Mouse (Mus musculus) E14TG2a.4 (cell line): ENCODE measurements around the gene Efcab11.

Experiments used
- H3K27me3 ChIP-seq: 2 replicates; pipeline ENCODE4 v1.6.1; 2014; ENCODE audit warnings: low read length, control low read depth; ENCODE audit not compliant: insufficient read depth
- H3K36me3 ChIP-seq: 2 replicates; pipeline ENCODE4 v1.6.1; 2014; ENCODE audit warnings: low read length, control low read depth; ENCODE audit not compliant: insufficient read depth
- H3K4me1 ChIP-seq: replicated peaks from 2 replicates; pipeline ENCODE4 v1.6.1; 2014; ENCODE audit warnings: low read depth, low read length, control low read depth
- H3K4me3 ChIP-seq: replicated peaks from 2 replicates; pipeline ENCODE4 v1.5.1; 2014; ENCODE audit warnings: mild to moderate bottlenecking, low read length
- H3K9me3 ChIP-seq: 2 replicates; pipeline ENCODE4 v1.6.1; 2014; ENCODE audit warnings: low read length, control low read depth
- CTCF ChIP-seq: conservative IDR thresholded peaks from 2 replicates; pipeline ENCODE4 v1.5.1; 2014; ENCODE audit warnings: low read length
- NANOG ChIP-seq: IDR thresholded peaks from 2 replicates; pipeline ENCODE4 v1.6.1; 2014; ENCODE audit warnings: borderline replicate concordance, low read length, mixed read lengths
- POU5F1 ChIP-seq: IDR thresholded peaks from 2 replicates; pipeline ENCODE4 v1.6.1; 2014; ENCODE audit warnings: low read length, borderline replicate concordance

Gene Efcab11

GRCm38 (mm10) chr12:99681681-99682080, 202.6 kb downstream of the Efcab11 start:
- TF ChIP-seq CTCF (no peak), NANOG (no peak), POU5F1 (no peak)
- Histone ChIP-seq H3K4me3 (no peak overlapping the region), H3K27me3 (no peaks in the 10 kb centered on the region), H3K4me1 (no peaks in the 10 kb centered on the region), H3K36me3 (no peaks in the 10 kb centered on the region), H3K9me3 (no peaks in the 10 kb centered on the region)

- H3K4me1 ChIP-seq: 0 out of 2 replicates have a peak, but pooled peaks cover 4% of the 10 kb centered on the region
- H3K36me3 ChIP-seq: no peaks in the 10 kb centered on the region
- TF ChIP-seq NANOG (no peak), POU5F1 (no peak), CTCF (no peak)
- no peaks in the 10 kb centered on the region for H3K27me3 ChIP-seq
- H3K4me3 ChIP-seq: no peak overlapping the region
- H3K9me3 ChIP-seq: no peaks in the 10 kb centered on the region
Measured at GRCm38 (mm10) chr12:99671866-99672191, 212.4 kb downstream of the Efcab11 start.

DNA sequence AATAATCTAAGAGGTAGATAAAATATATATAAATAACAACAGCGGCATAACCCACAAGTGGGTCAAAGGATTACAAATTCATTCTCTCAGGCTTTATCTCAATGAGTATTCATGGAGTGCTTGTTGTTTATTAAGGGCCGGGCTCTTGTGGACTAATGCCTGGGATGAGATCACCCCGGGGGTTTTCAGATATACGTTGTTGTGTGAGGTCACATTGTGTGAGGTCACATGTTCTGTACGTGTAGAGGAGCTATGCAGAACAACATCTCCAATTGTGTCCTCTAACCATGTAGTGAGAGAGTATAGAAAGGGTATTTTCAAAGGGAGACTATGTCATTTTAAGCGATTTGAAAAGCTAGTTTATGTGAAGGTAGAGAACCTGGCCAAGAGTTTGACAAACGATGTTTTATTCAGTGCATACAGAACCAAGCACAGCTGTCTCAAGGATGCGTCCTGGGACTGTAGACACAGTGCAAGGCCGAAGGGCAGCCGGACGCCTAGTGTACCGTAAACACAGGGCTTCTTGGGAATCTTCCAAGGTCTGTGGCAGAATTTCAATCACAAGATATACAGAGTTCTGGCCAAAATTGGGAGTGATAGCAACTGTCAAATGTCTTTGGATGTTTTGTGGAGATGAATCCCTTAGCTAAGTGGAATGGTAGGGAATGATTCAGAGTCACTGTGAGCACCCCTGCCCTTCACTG, 212.9 kb downstream of the Efcab11 start:
- no peak for TF ChIP-seq POU5F1
- TF ChIP-seq CTCF: no peak
- TF ChIP-seq NANOG: no peak
- Histone ChIP-seq H3K27me3 (no peaks in the 10 kb centered on the region), H3K4me1 (0 out of 2 replicates have a peak, but pooled peaks cover 4% of the 10 kb centered on the region), H3K4me3 (no peak overlapping the region), H3K36me3 (no peaks in the 10 kb centered on the region), H3K9me3 (no peaks in the 10 kb centered on the region)

DNA sequence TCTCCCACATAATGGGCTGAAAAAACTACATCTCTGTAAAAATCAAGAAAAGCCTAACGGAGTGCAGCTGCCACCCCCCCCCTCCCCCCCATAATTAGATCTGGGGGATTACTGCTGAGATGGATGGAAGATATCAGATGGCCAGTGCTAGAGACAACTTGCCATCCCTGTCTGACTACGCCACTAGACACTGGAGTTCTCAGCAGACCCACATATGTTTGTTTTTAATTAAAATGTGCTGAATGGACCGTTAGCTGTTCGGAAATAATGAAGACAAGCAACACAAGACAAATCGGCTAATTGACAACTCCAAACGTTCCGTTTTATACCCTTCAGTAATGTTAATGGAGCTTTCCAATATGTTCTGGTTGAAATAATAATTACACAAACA, 213.5 kb downstream of the Efcab11 start:
- 0 out of 2 replicates have a peak, but pooled peaks cover 4% of the 10 kb centered on the region for H3K4me1 ChIP-seq
- H3K36me3 ChIP-seq: no peaks in the 10 kb centered on the region
- TF ChIP-seq POU5F1 (no peak), CTCF (no peak), NANOG (no peak)
- H3K9me3 ChIP-seq: no peaks in the 10 kb centered on the region
- no peaks in the 10 kb centered on the region for H3K27me3 ChIP-seq
- H3K4me3 ChIP-seq: no peak overlapping the region

DNA sequence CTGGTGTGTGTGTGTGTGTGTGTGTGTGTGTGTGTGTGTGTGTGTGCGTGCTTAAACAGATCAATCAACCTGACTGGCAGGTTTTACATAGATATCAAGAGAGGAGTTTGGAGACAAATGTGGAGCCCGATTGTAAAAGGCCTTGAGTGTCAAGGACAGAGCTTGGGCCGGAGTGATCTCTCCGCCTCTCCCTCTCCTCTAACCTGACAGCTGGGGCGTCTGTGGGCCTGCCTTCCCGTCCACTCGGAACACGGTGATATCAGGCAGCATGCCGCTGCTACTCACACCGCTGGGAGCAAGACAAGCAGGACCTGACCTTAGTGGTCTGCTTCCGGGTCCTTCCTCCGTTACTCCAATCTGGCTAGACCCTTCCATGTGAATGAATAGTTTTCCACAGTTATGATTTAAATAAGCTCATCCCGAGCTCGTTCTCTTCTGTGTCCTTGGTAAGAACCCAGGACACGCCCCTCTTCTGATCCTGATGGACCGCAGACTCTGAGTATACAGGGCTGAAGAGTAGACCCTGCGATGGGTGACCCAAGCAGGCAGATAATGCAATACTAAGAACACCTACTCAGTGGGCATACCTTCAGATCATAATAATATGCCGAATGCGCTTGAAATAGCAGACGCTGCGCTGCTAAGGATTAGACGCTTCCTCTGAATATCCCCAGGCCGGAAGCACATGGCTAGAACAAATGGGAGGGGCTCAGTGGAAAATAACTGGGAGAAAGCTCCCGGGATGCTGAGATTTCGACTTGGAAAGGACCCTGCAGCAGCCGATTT, 214.1 kb downstream of the Efcab11 start:
- H3K36me3 ChIP-seq: no peaks in the 10 kb centered on the region
- H3K4me3 ChIP-seq: no peak overlapping the region
- 0 out of 2 replicates have a peak, but pooled peaks cover 4% of the 10 kb centered on the region for H3K4me1 ChIP-seq
- H3K9me3 ChIP-seq: no peaks in the 10 kb centered on the region
- no peaks in the 10 kb centered on the region for H3K27me3 ChIP-seq
- no peak for TF ChIP-seq POU5F1
- TF ChIP-seq NANOG: no peak
- no peak for TF ChIP-seq CTCF

GRCm38 (mm10) chr12:99654991-99655880, 229.0 kb downstream of the Efcab11 start:
- Histone ChIP-seq H3K36me3 (no peaks in the 10 kb centered on the region), H3K4me3 (no peak overlapping the region), H3K9me3 (no peaks in the 10 kb centered on the region), H3K27me3 (no peaks in the 10 kb centered on the region), H3K4me1 (no peaks in the 10 kb centered on the region)
- no peak for TF ChIP-seq CTCF
- no peak for TF ChIP-seq POU5F1
- TF ChIP-seq NANOG: no peak

DNA sequence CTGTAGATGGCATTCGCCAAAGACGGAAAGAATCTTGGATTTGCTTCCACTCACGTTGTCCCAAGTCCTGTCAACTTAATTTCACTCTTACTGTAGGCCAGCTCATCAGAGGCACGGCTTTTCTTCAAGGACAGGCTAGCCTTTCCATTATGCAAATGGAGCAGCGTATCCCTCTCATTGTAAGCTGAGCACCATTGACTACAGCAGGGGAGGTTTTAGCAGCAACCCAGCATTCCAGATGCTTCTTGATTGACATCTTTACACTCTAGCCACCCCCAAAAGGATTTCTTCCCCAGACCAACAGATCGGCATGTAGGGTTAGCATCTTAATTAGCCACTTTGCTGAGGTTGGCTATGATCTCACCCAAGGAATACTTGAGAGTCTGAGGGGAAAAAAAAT, 231.8 kb downstream of the Efcab11 start:
- TF ChIP-seq CTCF (no peak), POU5F1 (no peak), NANOG (no peak)
- H3K9me3 ChIP-seq: no peaks in the 10 kb centered on the region

DNA sequence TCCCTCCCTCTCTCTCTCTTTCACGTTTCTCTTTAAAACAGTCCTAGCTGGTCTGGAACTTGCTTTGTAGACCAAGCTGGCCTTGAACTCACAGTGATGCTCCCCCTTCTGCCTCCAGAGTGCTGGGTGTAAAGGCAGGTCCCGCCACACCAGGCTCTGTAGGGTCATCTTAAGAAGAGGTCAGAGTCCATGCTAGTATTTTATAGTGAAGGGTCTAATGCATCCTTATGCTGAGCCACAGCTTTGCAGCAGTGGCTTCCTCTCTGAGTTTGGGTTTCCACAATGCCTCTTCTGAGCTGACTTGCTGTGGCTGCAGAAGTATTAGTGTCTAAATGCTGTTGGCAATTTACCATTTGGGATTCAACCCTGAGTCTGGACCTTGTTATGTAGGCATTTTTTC, 234.5 kb downstream of the Efcab11 start:
- H3K9me3 ChIP-seq: peaks cover 6% of the 10 kb centered on the region
- no peak overlapping the region for H3K4me3 ChIP-seq
- TF ChIP-seq POU5F1: no peak
- no peak for TF ChIP-seq CTCF
- no peak for TF ChIP-seq NANOG
- H3K4me1 ChIP-seq: no peaks in the 10 kb centered on the region
- no peaks in the 10 kb centered on the region for H3K36me3 ChIP-seq
- H3K27me3 ChIP-seq: peaks cover 17% of the 10 kb centered on the region

More for the DNA sequence above, 231.8 kb downstream of the Efcab11 start:
- no peaks in the 10 kb centered on the region for H3K4me1 ChIP-seq
- H3K4me3 ChIP-seq: no peak overlapping the region
- H3K36me3 ChIP-seq: no peaks in the 10 kb centered on the region
- no peaks in the 10 kb centered on the region for H3K27me3 ChIP-seq

GRCm38 (mm10) chr12:99648781-99649180, 235.5 kb downstream of the Efcab11 start:
- no peak for TF ChIP-seq NANOG
- no peak for TF ChIP-seq CTCF
- no peak for TF ChIP-seq POU5F1
- Histone ChIP-seq H3K4me1 (no peaks in the 10 kb centered on the region), H3K4me3 (no peak overlapping the region), H3K9me3 (peaks cover 15% of the 10 kb centered on the region), H3K27me3 (peaks cover 24% of the 10 kb centered on the region), H3K36me3 (no peaks in the 10 kb centered on the region)
